Mouse (Mus musculus): ENCODE data around the gene Zfp148. TPM values are rescaled to one million over a fixed set of nuclear protein-coding genes. Genes with fewer than 3 reads are reported as not detected.
"Not testable (repeated sequence)": the region's sequence is repeated elsewhere in the genome, so short reads cannot be mapped to it uniquely, and the experiment has no call there.

Zfp148 gene
- polyA plus RNA-seq, 1 experiment from 2014 or later, result 49.3 TPM

DNA sequence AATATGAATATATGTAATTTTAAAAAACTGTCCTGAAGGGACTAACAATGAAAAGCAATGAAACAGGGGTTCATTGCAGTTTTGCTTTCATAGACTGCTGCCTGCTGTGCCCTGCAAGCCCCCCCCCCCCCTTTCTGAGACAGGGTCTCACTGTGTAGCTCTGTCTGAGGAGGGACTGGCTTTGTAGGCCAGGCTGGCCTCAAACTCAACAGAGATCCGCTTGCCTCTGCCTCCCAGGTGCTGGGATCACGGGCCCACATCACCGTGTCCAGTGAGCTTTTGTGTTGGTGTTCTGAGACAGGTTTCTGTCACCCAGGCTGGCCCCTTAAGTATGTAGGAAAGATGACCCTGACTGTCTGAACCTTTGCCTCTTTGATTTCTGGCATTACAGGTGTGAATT lies 2.9 kb downstream of the Zfp148 start:
- Histone ChIP-seq H3K4me1 (replicated peaks) (peaks cover 33% of the 10 kb centered on the region), H3K27ac (replicated peaks) (no peak overlapping the region), H3K9me3 (no peaks in the 10 kb centered on the region), H3K9ac (no peak overlapping the region), H3K36me3 (no peaks in the 10 kb centered on the region), H3K4me3 (no peak overlapping the region), H3K27me3 (no peaks in the 10 kb centered on the region), H3K4me2 (peak overlapping the region; percentile 66)
- ATAC-seq (ENCODE audit: low FRiP score, low read depth), result no peak
- 92% methylated on average over 3 of the region's 3 CpGs for WGBS

DNA sequence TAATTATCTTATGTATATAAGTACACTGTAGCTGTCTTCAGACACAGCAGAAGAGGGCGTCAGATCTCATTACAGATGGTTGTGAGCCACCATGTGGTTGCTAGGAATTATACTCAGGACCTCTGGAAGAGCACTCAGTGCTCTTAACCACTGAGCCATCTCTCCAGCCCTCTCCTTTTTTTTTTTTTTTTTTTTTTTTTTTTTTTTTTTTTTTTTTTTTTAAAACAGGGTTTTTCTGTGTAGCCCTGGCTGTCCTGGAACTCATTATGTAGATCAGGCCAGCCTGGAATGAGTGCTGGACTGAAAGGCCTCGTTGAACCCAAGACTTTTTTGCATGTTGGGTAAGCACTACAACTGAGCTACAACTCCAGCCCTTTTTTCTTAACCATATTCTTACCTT lies 3.4 kb downstream of the Zfp148 start:
- 81% methylated on average over 2 of the region's 2 CpGs for WGBS
- ATAC-seq (ENCODE audit: low FRiP score, low read depth), result not testable (repeated sequence)

DNA sequence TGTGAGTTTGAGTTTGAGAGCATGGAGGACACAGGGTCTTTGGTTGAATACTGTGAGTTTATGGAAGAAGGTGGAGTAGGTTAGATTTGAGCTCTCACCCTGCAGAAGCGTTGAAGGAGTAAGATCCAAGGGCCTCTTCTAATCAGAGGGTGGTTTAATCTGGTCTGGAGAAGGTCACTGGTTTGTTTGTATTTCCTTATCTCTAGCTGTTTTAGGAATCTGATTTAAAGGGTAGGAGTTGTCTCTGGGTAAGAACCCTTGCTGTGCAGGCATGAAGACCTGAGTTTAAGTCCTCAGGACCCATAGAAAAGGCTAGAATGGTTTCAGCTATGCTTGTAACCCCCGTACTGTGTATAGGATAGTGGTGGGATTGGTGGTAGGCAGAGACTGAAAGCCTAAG lies 6.4 kb downstream of the Zfp148 start:
- 90% methylated on average over 2 of the region's 2 CpGs for WGBS
- no peaks in the 10 kb centered on the region for H3K27me3 ChIP-seq
- no peak overlapping the region for H3K27ac ChIP-seq (replicated peaks)
- no peaks in the 10 kb centered on the region for H3K9me3 ChIP-seq
- no peak overlapping the region for H3K4me3 ChIP-seq
- H3K9ac ChIP-seq, result no peak overlapping the region
- no peak for ATAC-seq (ENCODE audit: low FRiP score, low read depth)
- H3K36me3 ChIP-seq, result no peaks in the 10 kb centered on the region
- peaks cover 21% of the 10 kb centered on the region for H3K4me1 ChIP-seq (replicated peaks)
- no peak overlapping the region for H3K4me2 ChIP-seq

More for the DNA sequence above, 3.4 kb downstream of the Zfp148 start:
- peaks cover 32% of the 10 kb centered on the region for H3K4me1 ChIP-seq (replicated peaks)
- not testable (repeated sequence) for H3K9me3 ChIP-seq; H3K27ac ChIP-seq (replicated peaks); H3K4me3 ChIP-seq; H3K27me3 ChIP-seq; H3K36me3 ChIP-seq; H3K9ac ChIP-seq; H3K4me2 ChIP-seq

DNA sequence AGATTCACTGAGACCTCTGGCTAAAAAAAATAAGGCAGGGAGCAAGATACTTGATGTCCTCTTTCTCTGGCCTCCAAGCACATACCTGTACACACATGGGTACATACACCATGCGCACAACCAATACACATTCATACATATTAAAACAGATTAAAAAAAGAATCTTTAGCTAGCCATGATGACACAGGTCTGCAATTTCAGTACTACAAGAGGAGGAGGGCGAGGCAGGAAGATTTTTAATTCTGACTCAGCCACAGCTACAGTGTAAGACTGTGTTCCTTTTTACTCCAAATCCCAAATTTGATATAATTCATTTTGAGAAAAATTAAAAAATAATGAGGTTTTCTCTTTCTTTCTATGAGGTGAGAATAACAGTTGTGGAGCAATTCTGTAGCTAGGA lies 6.8 kb downstream of the Zfp148 start:
- Histone ChIP-seq H3K4me2 (no peak overlapping the region), H3K4me3 (no peak overlapping the region), H3K27ac (replicated peaks) (no peak overlapping the region), H3K4me1 (replicated peaks) (peaks cover 17% of the 10 kb centered on the region), H3K9ac (no peak overlapping the region), H3K36me3 (no peaks in the 10 kb centered on the region), H3K9me3 (no peaks in the 10 kb centered on the region), H3K27me3 (no peaks in the 10 kb centered on the region)
- no peak for ATAC-seq (ENCODE audit: low FRiP score, low read depth)
- WGBS, result 98% methylated on average over 2 of the region's 2 CpGs

DNA sequence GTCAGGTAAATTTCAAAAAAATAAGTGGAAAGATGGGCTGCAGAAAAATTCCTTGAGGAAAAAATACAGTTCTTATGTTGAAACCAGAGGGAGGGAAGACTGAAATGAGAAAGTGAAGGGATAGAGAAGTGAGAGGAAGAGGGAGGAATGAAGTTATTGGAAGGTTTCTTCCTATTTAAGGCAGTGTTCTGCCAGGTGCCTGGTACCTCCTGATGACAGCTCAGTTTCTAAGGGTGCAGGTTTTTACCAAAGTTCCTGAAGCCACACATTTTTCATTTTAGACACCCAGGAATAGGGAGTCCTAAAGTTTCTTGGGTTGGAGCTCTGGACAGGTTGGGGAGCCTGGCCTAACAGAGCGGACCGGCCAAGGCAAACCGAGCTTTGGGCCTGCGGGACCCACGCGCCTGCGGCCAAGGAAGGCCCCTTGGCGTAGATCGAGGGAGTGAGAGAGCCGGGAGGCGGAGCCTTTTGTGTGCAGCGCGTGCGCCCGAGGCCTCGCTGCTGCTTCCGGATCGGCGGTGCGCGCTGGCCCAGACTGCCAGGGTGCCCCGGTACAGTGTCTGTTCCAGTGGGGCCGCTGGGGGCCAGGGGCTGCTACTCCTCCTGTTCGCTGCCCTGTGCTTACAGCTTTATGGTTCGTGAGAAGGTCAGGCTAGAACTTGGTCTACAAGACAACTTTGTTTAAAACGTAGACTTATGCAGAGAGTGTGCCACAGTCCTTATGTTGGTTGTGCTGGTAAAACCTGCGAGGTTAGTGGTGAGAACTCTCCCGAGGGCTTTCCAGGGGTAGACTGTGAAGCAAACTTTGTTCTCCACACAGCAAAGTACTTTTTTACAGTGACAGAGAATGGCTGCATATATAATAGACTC lies 19.5 kb downstream of the Zfp148 start:
- Histone ChIP-seq H3K27me3 (no peaks in the 10 kb centered on the region), H3K27ac (replicated peaks) (peak overlapping the region; percentile 58), H3K9ac (peak overlapping the region; percentile 46), H3K36me3 (no peaks in the 10 kb centered on the region), H3K4me3 (peak overlapping the region; percentile 43), H3K9me3 (no peaks in the 10 kb centered on the region), H3K4me2 (peak overlapping the region; percentile 76), H3K4me1 (replicated peaks) (peaks cover 14% of the 10 kb centered on the region)
- peak; percentile 83 for ATAC-seq (ENCODE audit: low FRiP score, low read depth)
- 3% methylated on average over 28 of the region's 28 CpGs for WGBS

DNA sequence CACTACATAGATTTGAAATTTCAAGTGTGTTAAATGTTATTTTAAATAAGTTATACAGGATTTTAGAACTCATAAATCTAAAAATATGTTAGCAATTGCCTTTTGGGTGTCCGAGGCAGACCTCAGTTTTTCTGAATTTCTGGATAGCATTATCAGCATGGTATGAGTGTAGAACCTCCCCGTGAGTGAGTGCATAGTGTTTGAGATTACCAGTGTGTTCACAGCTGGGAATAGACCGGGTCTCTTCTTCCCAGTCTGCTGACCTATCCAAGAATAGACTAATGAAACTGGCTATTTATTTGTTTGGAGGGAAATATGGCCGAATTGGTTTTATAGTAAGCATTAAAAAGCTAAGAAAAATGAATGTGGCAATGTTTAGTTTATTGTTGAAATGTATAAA lies 20.3 kb downstream of the Zfp148 start:
- WGBS, result 74% methylated on average over 4 of the region's 4 CpGs
- H3K4me2 ChIP-seq, result no peak overlapping the region
- no peak overlapping the region for H3K9ac ChIP-seq
- H3K4me1 ChIP-seq (replicated peaks), result peaks cover 14% of the 10 kb centered on the region
- ATAC-seq (ENCODE audit: low FRiP score, low read depth), result no peak
- no peaks in the 10 kb centered on the region for H3K27me3 ChIP-seq
- no peaks in the 10 kb centered on the region for H3K36me3 ChIP-seq
- H3K9me3 ChIP-seq, result no peaks in the 10 kb centered on the region
- no peak overlapping the region for H3K27ac ChIP-seq (replicated peaks)
- H3K4me3 ChIP-seq, result no peak overlapping the region

DNA sequence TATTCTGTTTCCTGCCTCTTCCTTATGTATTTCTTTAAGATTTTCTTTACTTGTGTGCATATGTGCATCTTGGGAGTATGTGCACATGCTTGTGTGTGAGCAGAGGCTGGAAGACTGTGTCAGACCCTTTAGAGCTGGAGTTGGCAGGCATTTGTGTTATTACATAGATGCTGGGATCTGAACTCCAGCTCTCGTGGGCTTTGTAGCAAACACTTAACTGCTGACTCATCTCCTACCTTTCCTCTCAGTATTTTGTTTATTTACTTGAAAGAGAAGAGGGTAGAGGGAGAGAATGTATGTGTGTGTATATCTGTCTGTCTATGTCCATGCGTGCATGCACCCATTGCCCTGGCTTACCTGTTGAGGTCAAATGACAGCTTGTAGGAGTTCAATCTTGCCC lies 22.6 kb downstream of the Zfp148 start:
- H3K4me2 ChIP-seq, result no peak overlapping the region
- peaks cover 14% of the 10 kb centered on the region for H3K4me1 ChIP-seq (replicated peaks)
- ATAC-seq (ENCODE audit: low FRiP score, low read depth), result no peak
- H3K27me3 ChIP-seq, result no peaks in the 10 kb centered on the region
- WGBS, result 71% methylated on average over 2 of the region's 2 CpGs
- no peaks in the 10 kb centered on the region for H3K36me3 ChIP-seq
- no peak overlapping the region for H3K4me3 ChIP-seq
- no peaks in the 10 kb centered on the region for H3K9me3 ChIP-seq
- no peak overlapping the region for H3K27ac ChIP-seq (replicated peaks)
- H3K9ac ChIP-seq, result no peak overlapping the region

DNA sequence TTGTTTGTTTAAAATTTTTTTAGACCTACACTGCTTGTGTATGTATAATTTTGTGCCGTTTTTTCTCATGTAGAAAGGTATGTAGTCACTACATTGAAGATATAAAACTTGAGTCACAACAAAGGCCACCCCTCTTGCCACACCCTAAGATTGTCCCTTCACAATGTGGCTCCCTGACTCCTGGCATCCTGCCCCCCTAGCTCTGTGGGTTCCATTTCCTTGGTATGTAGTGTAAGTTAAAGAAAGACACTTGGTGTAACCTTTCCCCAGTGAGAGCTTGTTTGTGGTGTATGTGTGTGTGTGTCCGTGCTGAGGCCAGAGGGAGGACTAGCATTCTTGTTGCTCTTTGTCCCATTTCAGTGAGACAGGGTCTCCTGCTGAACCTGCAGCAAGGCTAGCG lies 23.4 kb downstream of the Zfp148 start:
- no peak for ATAC-seq (ENCODE audit: low FRiP score, low read depth)
- no peak overlapping the region for H3K9ac ChIP-seq
- no peaks in the 10 kb centered on the region for H3K36me3 ChIP-seq
- 76% methylated on average over 3 of the region's 3 CpGs for WGBS
- no peaks in the 10 kb centered on the region for H3K27me3 ChIP-seq
- no peaks in the 10 kb centered on the region for H3K9me3 ChIP-seq
- H3K4me2 ChIP-seq, result no peak overlapping the region
- H3K4me3 ChIP-seq, result no peak overlapping the region
- H3K27ac ChIP-seq (replicated peaks), result no peak overlapping the region
- H3K4me1 ChIP-seq (replicated peaks), result peaks cover 14% of the 10 kb centered on the region

DNA sequence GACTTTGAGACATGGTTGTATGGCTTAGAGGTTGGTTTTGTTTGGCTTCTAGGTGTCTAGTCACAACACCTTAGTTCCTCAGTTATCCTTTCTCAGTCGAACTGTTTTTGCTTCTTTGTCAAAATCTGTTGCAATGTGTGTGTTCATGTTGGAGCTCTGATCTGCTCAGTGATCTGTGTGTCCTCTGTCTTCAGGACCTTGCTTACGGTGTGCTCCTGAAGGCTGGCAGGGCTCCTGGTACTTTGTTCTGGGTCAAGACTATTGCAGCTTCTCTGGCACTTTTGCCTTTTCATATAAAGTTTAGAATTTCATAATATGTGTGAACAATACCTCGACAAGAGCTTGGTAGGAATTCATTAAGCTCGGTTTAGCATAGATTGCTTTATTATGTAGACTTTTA lies 24.9 kb downstream of the Zfp148 start:
- 76% methylated on average over 4 of the region's 4 CpGs for WGBS
- H3K36me3 ChIP-seq, result no peaks in the 10 kb centered on the region

DNA sequence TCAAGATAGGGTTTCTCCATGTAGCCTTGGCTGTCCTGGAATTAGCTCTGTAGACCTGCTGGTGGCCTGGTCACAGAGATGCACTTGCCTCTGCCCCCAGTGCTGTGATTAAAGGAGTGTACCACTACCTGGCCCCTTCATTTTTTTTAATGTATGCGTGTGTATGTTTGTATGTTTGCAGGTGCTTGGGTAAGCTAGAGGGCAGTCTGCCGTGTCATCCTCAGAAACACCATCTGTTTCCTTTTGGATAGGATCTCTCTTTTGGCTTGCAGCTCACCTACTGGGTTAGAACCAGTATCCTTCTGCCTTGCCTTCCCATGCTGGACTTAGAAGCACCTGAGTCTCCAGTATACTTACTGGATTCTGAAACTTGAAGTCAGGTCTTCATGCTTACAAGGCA lies 29.5 kb downstream of the Zfp148 start:
- Histone ChIP-seq H3K9ac (no peak overlapping the region), H3K27ac (replicated peaks) (no peak overlapping the region), H3K36me3 (no peaks in the 10 kb centered on the region), H3K4me3 (no peak overlapping the region), H3K4me2 (no peak overlapping the region), H3K9me3 (no peaks in the 10 kb centered on the region), H3K4me1 (replicated peaks) (peaks cover 16% of the 10 kb centered on the region), H3K27me3 (no peaks in the 10 kb centered on the region)
- ATAC-seq (ENCODE audit: low FRiP score, low read depth), result no peak
- 85% methylated on average over 2 of the region's 2 CpGs for WGBS

More for the DNA sequence above, 24.9 kb downstream of the Zfp148 start:
- H3K4me3 ChIP-seq, result no peak overlapping the region
- H3K4me2 ChIP-seq, result no peak overlapping the region
- ATAC-seq (ENCODE audit: low FRiP score, low read depth), result no peak
- H3K4me1 ChIP-seq (replicated peaks), result peaks cover 7% of the 10 kb centered on the region
- no peaks in the 10 kb centered on the region for H3K27me3 ChIP-seq
- H3K9me3 ChIP-seq, result no peaks in the 10 kb centered on the region
- H3K9ac ChIP-seq, result no peak overlapping the region
- no peak overlapping the region for H3K27ac ChIP-seq (replicated peaks)

DNA sequence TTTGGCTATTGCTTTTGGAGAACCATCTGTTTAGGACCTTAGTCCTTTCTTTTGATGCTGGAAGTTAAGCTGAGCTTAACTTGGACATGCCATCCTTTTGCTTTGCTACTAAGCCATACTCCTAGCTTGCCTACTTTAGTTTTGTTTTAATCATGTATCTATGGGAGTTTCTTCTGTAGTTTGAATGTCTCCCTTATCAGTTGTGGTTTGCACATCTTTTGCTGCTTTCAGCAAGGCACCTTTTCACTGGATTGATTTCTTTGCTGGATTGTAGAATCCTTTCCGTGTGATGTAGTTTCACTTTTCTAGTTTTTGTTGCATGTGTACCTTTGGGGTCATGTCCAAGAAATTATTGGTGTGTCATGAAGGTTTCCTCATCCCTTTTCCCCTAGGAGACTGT lies 30.0 kb downstream of the Zfp148 start:
- Histone ChIP-seq H3K9me3 (no peaks in the 10 kb centered on the region), H3K9ac (no peak overlapping the region), H3K36me3 (no peaks in the 10 kb centered on the region), H3K4me1 (replicated peaks) (peaks cover 16% of the 10 kb centered on the region), H3K27ac (replicated peaks) (no peak overlapping the region), H3K4me3 (no peak overlapping the region), H3K27me3 (no peaks in the 10 kb centered on the region), H3K4me2 (no peak overlapping the region)
- 86% methylated on average over 1 of the region's 1 CpGs for WGBS
- ATAC-seq (ENCODE audit: low FRiP score, low read depth), result no peak

DNA sequence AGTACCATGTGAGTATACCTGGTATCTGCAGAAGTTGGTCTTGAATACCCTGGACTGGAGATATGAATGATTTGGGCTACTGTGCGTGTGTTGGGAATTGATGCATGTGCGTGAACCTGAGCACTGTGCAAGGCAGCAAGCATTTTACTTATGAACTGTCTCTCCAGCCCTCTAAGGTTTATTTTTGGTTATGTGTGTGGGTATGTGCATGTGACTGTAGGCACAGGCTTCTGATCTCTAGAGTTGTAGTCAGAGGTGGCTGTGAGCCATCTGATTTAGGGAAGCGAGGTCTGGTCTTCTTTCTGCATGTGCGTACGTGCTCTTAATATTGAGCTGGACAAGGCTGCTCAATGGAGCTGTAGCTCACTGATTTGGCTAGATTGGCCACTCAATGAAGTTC lies 33.6 kb downstream of the Zfp148 start:
- no peaks in the 10 kb centered on the region for H3K27me3 ChIP-seq
- WGBS, result 89% methylated on average over 5 of the region's 5 CpGs
- no peaks in the 10 kb centered on the region for H3K9me3 ChIP-seq
- no peak for ATAC-seq (ENCODE audit: low FRiP score, low read depth)
- H3K36me3 ChIP-seq, result no peaks in the 10 kb centered on the region
- H3K4me3 ChIP-seq, result no peak overlapping the region
- H3K9ac ChIP-seq, result no peak overlapping the region
- H3K27ac ChIP-seq (replicated peaks), result no peak overlapping the region
- H3K4me1 ChIP-seq (replicated peaks), result peaks cover 16% of the 10 kb centered on the region
- no peak overlapping the region for H3K4me2 ChIP-seq

DNA sequence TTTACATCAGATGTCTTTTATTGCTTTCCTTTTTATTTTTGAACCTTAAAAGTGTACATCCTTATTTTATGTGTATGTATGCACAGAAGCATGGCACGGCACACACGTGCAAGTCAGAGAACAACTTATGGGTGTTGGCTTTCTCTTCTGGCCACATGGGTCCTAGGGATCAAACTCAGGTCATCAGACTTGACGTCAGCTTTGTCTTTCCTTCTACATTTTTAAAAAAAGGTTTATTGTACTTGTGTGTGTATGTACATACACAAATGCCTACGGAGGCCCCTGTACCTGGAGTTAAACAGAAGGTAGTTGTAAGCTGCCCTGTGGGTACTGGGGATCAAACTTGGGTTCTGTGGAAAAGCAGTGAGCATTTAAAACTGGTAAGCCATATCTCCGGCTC lies 35.0 kb downstream of the Zfp148 start:
- no peaks in the 10 kb centered on the region for H3K36me3 ChIP-seq
- ATAC-seq (ENCODE audit: low FRiP score, low read depth), result no peak
- 76% methylated on average over 5 of the region's 5 CpGs for WGBS
- peaks cover 16% of the 10 kb centered on the region for H3K4me1 ChIP-seq (replicated peaks)
- no peaks in the 10 kb centered on the region for H3K9me3 ChIP-seq
- no peaks in the 10 kb centered on the region for H3K27me3 ChIP-seq
- H3K4me3 ChIP-seq, result no peak overlapping the region
- no peak overlapping the region for H3K9ac ChIP-seq
- H3K4me2 ChIP-seq, result no peak overlapping the region
- no peak overlapping the region for H3K27ac ChIP-seq (replicated peaks)
